Mouse (Mus musculus): ENCODE measurements around the gene Tex26. TPM values are rescaled to one million over a fixed set of nuclear protein-coding genes. Genes with fewer than 3 reads are reported as not detected.

The Tex26 gene
- polyA plus RNA-seq, 1 experiment from 2014 or later: 1.7 TPM

- Histone ChIP-seq H3K4me3 (ENCODE audit: low read depth, low read length) (no peak overlapping the region), H3K36me3 (ENCODE audit: control insufficient read depth, insufficient read depth, low read length) (no peaks in the 10 kb centered on the region), H3K9me3 (ENCODE audit: control insufficient read depth, low read length) (no peaks in the 10 kb centered on the region), H3K27ac (ENCODE audit: low read depth, low read length) (peak overlapping the region; percentile 75), H3K9ac (ENCODE audit: low read length) (peak overlapping the region; percentile 33), H3K4me1 (replicated peaks; ENCODE audit: control insufficient read depth, insufficient read depth, low read length) (peaks cover 12% of the 10 kb centered on the region), H3K27me3 (ENCODE audit: control insufficient read depth, insufficient read depth, low read length) (no peaks in the 10 kb centered on the region), H3K4me2 (ENCODE audit: low read depth, low read length, severe bottlenecking) (peak overlapping the region; percentile 16; the same call in 1 of the 2 replicates)
- ATAC-seq (replicated peaks; ENCODE audit: low FRiP score): peak; percentile 84
- DNase-seq (ENCODE audit: low spot score): peak; percentile 70
- WGBS: 9% methylated on average over 6 of the region's 6 CpGs
Measured at GRCm38 (mm10) chr5:149428347-149428746, 11.1 kb upstream of the Tex26 start.

- peak overlapping the region; percentile 75 for H3K27ac ChIP-seq (ENCODE audit: low read depth, low read length)
- H3K36me3 ChIP-seq (ENCODE audit: control insufficient read depth, insufficient read depth, low read length): no peaks in the 10 kb centered on the region
- peaks cover 12% of the 10 kb centered on the region for H3K4me1 ChIP-seq (replicated peaks; ENCODE audit: control insufficient read depth, insufficient read depth, low read length)
- H3K4me2 ChIP-seq (ENCODE audit: low read depth, low read length, severe bottlenecking): no peak overlapping the region; the same call in 1 of the 2 replicates
- H3K4me3 ChIP-seq (ENCODE audit: low read depth, low read length): no peak overlapping the region
- peak; percentile 56 for ATAC-seq (replicated peaks; ENCODE audit: low FRiP score)
- no peaks in the 10 kb centered on the region for H3K9me3 ChIP-seq (ENCODE audit: control insufficient read depth, low read length)
- no peaks in the 10 kb centered on the region for H3K27me3 ChIP-seq (ENCODE audit: control insufficient read depth, insufficient read depth, low read length)
- H3K9ac ChIP-seq (ENCODE audit: low read length): peak overlapping the region; percentile 33
- 42% methylated on average over 2 of the region's 2 CpGs for WGBS
- peak; percentile 65 for DNase-seq (ENCODE audit: low spot score)
Measured at GRCm38 (mm10) chr5:149428810-149429255, 10.6 kb upstream of the Tex26 start.

DNA sequence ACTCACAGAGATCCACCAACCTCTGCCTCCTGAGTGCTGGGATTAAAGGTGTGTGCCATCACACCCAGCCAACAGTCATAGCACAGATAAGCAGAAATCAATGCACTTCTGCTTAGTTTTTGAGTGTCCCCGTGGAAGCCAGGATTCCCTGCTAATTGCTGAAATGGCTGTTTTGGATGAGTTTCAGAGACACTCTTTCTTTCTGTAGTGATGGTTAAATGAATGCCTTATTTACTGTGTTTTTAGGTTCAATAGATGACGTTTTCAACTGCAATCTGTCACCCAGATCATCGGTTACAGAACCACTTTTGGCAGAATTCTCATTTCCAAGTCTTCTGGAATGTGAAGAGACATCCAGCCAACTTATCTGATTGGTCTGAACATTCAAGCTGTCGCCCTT lies 9.9 kb upstream of the Tex26 start:
- Histone ChIP-seq H3K27ac (ENCODE audit: low read depth, low read length) (no peak overlapping the region), H3K9me3 (ENCODE audit: control insufficient read depth, low read length) (no peaks in the 10 kb centered on the region), H3K27me3 (ENCODE audit: control insufficient read depth, insufficient read depth, low read length) (no peaks in the 10 kb centered on the region), H3K4me3 (ENCODE audit: low read depth, low read length) (no peak overlapping the region), H3K4me1 (replicated peaks; ENCODE audit: control insufficient read depth, insufficient read depth, low read length) (peaks cover 12% of the 10 kb centered on the region), H3K4me2 (ENCODE audit: low read depth, low read length, severe bottlenecking) (no peak overlapping the region), H3K9ac (ENCODE audit: low read length) (no peak overlapping the region), H3K36me3 (ENCODE audit: control insufficient read depth, insufficient read depth, low read length) (no peaks in the 10 kb centered on the region)
- no peak for ATAC-seq (replicated peaks; ENCODE audit: low FRiP score)
- WGBS: 83% methylated on average over 4 of the region's 4 CpGs
- DNase-seq (ENCODE audit: low spot score): no peak

DNA sequence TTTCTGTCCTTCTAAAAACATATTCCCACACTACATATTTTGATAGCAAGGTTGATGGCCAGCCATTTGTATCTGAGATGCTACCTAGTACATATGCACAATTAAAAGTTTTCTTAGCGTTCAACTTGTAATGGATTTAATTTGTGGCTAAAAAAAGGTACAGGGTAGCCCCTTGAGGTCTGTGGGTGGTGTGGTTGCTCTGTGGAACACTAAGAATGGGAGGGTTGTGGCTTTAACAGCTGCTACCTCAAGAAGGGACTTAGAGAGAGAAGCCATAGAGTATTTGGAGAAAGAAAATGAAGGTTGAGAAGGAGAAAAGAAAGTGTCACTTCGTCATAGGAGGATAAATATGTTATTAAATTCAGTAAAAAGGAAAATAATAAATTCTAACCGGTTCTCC lies 8.5 kb upstream of the Tex26 start:
- DNase-seq (ENCODE audit: low spot score) (no peak), ATAC-seq (replicated peaks; ENCODE audit: low FRiP score) (no peak)
- Histone ChIP-seq H3K4me2 (ENCODE audit: low read depth, low read length, severe bottlenecking) (no peak overlapping the region), H3K9ac (ENCODE audit: low read length) (no peak overlapping the region), H3K27me3 (ENCODE audit: control insufficient read depth, insufficient read depth, low read length) (no peaks in the 10 kb centered on the region), H3K9me3 (ENCODE audit: control insufficient read depth, low read length) (no peaks in the 10 kb centered on the region), H3K4me1 (replicated peaks; ENCODE audit: control insufficient read depth, insufficient read depth, low read length) (peaks cover 12% of the 10 kb centered on the region), H3K36me3 (ENCODE audit: control insufficient read depth, insufficient read depth, low read length) (no peaks in the 10 kb centered on the region), H3K27ac (ENCODE audit: low read depth, low read length) (no peak overlapping the region), H3K4me3 (ENCODE audit: low read depth, low read length) (no peak overlapping the region)
- WGBS: 92% methylated on average over 3 of the region's 3 CpGs

DNA sequence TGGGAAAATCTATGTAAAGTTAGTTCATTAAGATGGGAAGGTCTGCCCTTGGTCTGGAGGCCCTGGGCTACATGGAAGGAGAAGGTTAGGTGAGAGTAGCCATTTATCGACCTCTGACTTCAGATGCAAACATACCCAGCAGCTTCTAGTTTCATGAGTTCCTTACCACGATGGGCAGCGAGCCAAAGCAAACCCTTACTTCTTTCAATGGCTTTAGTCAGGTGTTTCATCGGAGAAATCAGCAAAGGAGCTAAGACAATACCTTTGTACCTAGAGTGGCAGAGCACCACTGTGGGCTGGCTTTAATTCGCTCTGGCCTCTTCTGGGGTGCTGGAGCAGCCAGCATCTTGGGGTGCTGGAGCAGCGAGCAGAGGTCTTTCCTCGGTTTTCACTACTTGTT lies 5.8 kb upstream of the Tex26 start:
- no peak overlapping the region for H3K4me2 ChIP-seq (ENCODE audit: low read depth, low read length, severe bottlenecking)
- no peaks in the 10 kb centered on the region for H3K27me3 ChIP-seq (ENCODE audit: control insufficient read depth, insufficient read depth, low read length)
- peaks cover 6% of the 10 kb centered on the region for H3K4me1 ChIP-seq (replicated peaks; ENCODE audit: control insufficient read depth, insufficient read depth, low read length)
- no peak overlapping the region for H3K27ac ChIP-seq (ENCODE audit: low read depth, low read length)
- no peak overlapping the region for H3K4me3 ChIP-seq (ENCODE audit: low read depth, low read length)
- no peak for ATAC-seq (replicated peaks; ENCODE audit: low FRiP score)
- no peaks in the 10 kb centered on the region for H3K9me3 ChIP-seq (ENCODE audit: control insufficient read depth, low read length)
- DNase-seq (ENCODE audit: low spot score): no peak
- WGBS: 73% methylated on average over 7 of the region's 7 CpGs
- no peaks in the 10 kb centered on the region for H3K36me3 ChIP-seq (ENCODE audit: control insufficient read depth, insufficient read depth, low read length)
- no peak overlapping the region for H3K9ac ChIP-seq (ENCODE audit: low read length)

DNA sequence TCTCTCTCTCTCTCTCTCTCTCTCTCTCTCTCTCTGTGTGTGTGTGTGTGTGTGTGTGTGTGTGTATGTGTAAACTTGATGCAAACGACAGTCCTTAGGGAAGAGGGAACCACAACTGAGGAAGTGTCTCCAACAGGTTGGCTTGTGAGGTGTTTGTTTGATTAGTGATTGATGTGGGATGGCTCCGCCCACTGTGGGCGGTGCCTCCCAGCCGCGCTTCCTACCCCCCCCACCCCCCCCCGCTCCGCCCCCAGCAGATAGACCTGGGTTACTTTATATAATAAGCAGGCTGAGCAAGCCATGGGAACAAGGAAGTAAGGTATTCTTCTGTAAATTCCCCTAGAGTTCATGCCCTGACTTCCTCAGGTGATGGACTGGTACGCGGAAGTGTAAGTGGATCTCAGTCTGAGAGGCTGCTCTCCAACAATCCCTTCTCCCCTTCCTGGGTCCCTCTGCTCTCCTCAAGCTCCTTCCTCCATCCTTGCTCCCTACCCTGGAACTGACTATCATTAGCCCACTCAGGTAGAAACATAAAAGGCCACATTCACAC lies 5.2 kb upstream of the Tex26 start:
- no peak overlapping the region for H3K4me2 ChIP-seq (ENCODE audit: low read depth, low read length, severe bottlenecking)
- H3K9me3 ChIP-seq (ENCODE audit: control insufficient read depth, low read length): no peaks in the 10 kb centered on the region
- no peak for ATAC-seq (replicated peaks; ENCODE audit: low FRiP score)
- H3K4me1 ChIP-seq (replicated peaks; ENCODE audit: control insufficient read depth, insufficient read depth, low read length): peaks cover under 1% of the 10 kb centered on the region; the same call in 1 of the 2 replicates
- DNase-seq (ENCODE audit: low spot score): no peak
- 27% methylated on average over 9 of the region's 9 CpGs for WGBS
- no peaks in the 10 kb centered on the region for H3K27me3 ChIP-seq (ENCODE audit: control insufficient read depth, insufficient read depth, low read length)
- H3K4me3 ChIP-seq (ENCODE audit: low read depth, low read length): no peak overlapping the region
- no peak overlapping the region for H3K9ac ChIP-seq (ENCODE audit: low read length)
- H3K36me3 ChIP-seq (ENCODE audit: control insufficient read depth, insufficient read depth, low read length): no peaks in the 10 kb centered on the region
- H3K27ac ChIP-seq (ENCODE audit: low read depth, low read length): no peak overlapping the region

DNA sequence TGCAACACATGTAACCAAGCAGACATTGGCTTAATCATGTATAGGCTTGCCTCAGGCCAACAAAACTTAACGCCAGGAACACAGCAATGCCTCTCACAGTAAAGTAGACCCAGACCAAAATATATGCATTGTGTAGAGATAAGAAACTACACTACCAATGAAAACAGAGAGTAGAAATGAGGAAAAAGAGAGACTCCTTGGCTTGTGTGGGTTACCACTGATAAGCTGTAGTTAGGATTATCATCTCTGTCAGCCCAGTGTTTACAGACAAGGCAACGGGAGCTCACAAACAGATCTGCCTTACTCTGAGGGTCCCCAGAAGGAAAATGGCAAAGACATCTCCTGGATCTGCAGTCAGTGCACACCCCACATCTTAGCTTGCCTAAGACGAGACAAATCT lies 2.9 kb upstream of the Tex26 start:
- Histone ChIP-seq H3K27ac (ENCODE audit: low read depth, low read length) (no peak overlapping the region), H3K4me2 (ENCODE audit: low read depth, low read length, severe bottlenecking) (no peak overlapping the region), H3K36me3 (ENCODE audit: control insufficient read depth, insufficient read depth, low read length) (no peaks in the 10 kb centered on the region), H3K27me3 (ENCODE audit: control insufficient read depth, insufficient read depth, low read length) (no peaks in the 10 kb centered on the region), H3K4me3 (ENCODE audit: low read depth, low read length) (no peak overlapping the region), H3K9me3 (ENCODE audit: control insufficient read depth, low read length) (no peaks in the 10 kb centered on the region), H3K4me1 (replicated peaks; ENCODE audit: control insufficient read depth, insufficient read depth, low read length) (peaks cover 12% of the 10 kb centered on the region), H3K9ac (ENCODE audit: low read length) (no peak overlapping the region)
- ATAC-seq (replicated peaks; ENCODE audit: low FRiP score) (no peak), DNase-seq (ENCODE audit: low spot score) (no peak)
- 89% methylated on average over 3 of the region's 3 CpGs for WGBS

- H3K4me1 ChIP-seq (replicated peaks; ENCODE audit: control insufficient read depth, insufficient read depth, low read length): peaks cover 16% of the 10 kb centered on the region
Measured at GRCm38 (mm10) chr5:149437150-149437549, 2.3 kb upstream of the Tex26 start.

DNA sequence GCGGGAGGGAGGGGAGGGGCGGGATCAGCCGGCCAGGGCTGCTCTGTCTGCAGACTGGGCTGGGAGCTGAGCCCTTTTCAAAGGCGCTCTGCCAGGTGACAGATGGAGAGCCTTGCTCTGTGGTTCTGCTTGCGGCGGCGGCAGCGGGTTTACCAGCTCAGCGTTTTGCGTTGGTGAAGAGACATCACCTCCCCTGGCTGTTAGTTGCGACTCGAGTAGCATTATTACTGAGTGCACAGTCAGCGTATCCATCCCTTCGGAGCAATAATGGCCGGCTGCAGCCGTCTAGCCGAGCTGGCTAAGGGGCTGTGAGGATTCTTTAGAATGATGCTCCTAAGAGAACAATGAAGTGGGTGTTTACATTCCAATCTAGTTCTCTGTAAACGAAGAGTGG lies 717 bp downstream of the Tex26 start:
- peak overlapping the region; percentile 32 for H3K4me3 ChIP-seq (ENCODE audit: low read depth, low read length)
- H3K36me3 ChIP-seq (ENCODE audit: control insufficient read depth, insufficient read depth, low read length): no peaks in the 10 kb centered on the region
- H3K27me3 ChIP-seq (ENCODE audit: control insufficient read depth, insufficient read depth, low read length): no peaks in the 10 kb centered on the region
- WGBS: under 1% methylated on average over 18 of the region's 18 CpGs
- peak overlapping the region; percentile 96 for H3K27ac ChIP-seq (ENCODE audit: low read depth, low read length)
- H3K9ac ChIP-seq (ENCODE audit: low read length): peak overlapping the region; percentile 67
- DNase-seq (ENCODE audit: low spot score) (peak; percentile 84), ATAC-seq (replicated peaks; ENCODE audit: low FRiP score) (peak; percentile 79)
- H3K9me3 ChIP-seq (ENCODE audit: control insufficient read depth, low read length): no peaks in the 10 kb centered on the region
- peak overlapping the region; percentile 79 for H3K4me2 ChIP-seq (ENCODE audit: low read depth, low read length, severe bottlenecking)
- H3K4me1 ChIP-seq (replicated peaks; ENCODE audit: control insufficient read depth, insufficient read depth, low read length): peaks cover 18% of the 10 kb centered on the region

More at GRCm38 (mm10) chr5:149437150-149437549, 2.3 kb upstream of the Tex26 start:
- H3K9me3 ChIP-seq (ENCODE audit: control insufficient read depth, low read length): no peaks in the 10 kb centered on the region
- DNase-seq (ENCODE audit: low spot score): no peak
- H3K4me3 ChIP-seq (ENCODE audit: low read depth, low read length): no peak overlapping the region
- 79% methylated on average over 6 of the region's 6 CpGs for WGBS
- no peak for ATAC-seq (replicated peaks; ENCODE audit: low FRiP score)
- no peak overlapping the region for H3K9ac ChIP-seq (ENCODE audit: low read length)
- H3K27ac ChIP-seq (ENCODE audit: low read depth, low read length): no peak overlapping the region
- H3K4me2 ChIP-seq (ENCODE audit: low read depth, low read length, severe bottlenecking): no peak overlapping the region
- no peaks in the 10 kb centered on the region for H3K36me3 ChIP-seq (ENCODE audit: control insufficient read depth, insufficient read depth, low read length)
- no peaks in the 10 kb centered on the region for H3K27me3 ChIP-seq (ENCODE audit: control insufficient read depth, insufficient read depth, low read length)
